Mouse (Mus musculus) ES-Bruce4 (cell line): Measurements from ENCODE around the gene Kctd13. TPM values are rescaled to one million over a fixed set of nuclear protein-coding genes. Genes with fewer than 3 reads are reported as not detected.

Experiments
- H3K27ac ChIP-seq: 2 replicates; pipeline ENCODE4 v1.5.1; 2012; ENCODE audit warnings: low read length, inconsistent platforms; ENCODE audit not compliant: insufficient read depth
- H3K27me3 ChIP-seq: 2 replicates; pipeline ENCODE4 v1.6.1; 2012; ENCODE audit warnings: mild to moderate bottlenecking, low read length, inconsistent platforms; ENCODE audit not compliant: control insufficient read depth, poor library complexity, insufficient read depth, severe bottlenecking
- H3K36me3 ChIP-seq: 2 replicates; pipeline ENCODE4 v1.6.1; 2012; ENCODE audit warnings: inconsistent platforms, mild to moderate bottlenecking, low read length, moderate library complexity; ENCODE audit not compliant: control insufficient read depth, poor library complexity, insufficient read depth, severe bottlenecking
- H3K4me1 ChIP-seq: one replicate; pipeline ENCODE4 v1.8.1; 2011; ENCODE audit warnings: low read length; ENCODE audit not compliant: control insufficient read depth, insufficient read depth
- H3K4me3 ChIP-seq: 2 replicates; pipeline ENCODE4 v1.5.1; 2011; ENCODE audit warnings: low read depth, mild to moderate bottlenecking, low read length
- H3K9ac ChIP-seq: 2 replicates; pipeline ENCODE4 v1.6.1; 2012; ENCODE audit warnings: low read depth, mild to moderate bottlenecking, inconsistent platforms; ENCODE audit not compliant: poor library complexity, severe bottlenecking
- H3K9me3 ChIP-seq: replicated peaks from 2 replicates; pipeline ENCODE4 v1.6.1; 2012; ENCODE audit warnings: mild to moderate bottlenecking, low read length, inconsistent platforms; ENCODE audit not compliant: control insufficient read depth, poor library complexity, insufficient read depth, severe bottlenecking
- CTCF ChIP-seq: IDR thresholded peaks from one replicate; pipeline ENCODE4 v1.8.1; 2011; ENCODE audit warnings: low read depth, low read length
- EP300 ChIP-seq: IDR thresholded peaks from 2 replicates; pipeline ENCODE4 v1.6.1; 2011; ENCODE audit warnings: low read depth, low read length; ENCODE audit not compliant: insufficient read depth
- POLR2A ChIP-seq: IDR thresholded peaks from one replicate; pipeline ENCODE4 v1.8.1; 2011; ENCODE audit warnings: low read length; ENCODE audit not compliant: insufficient read depth
- polyA plus RNA-seq: library from polyadenylated mRNA; stranded (reverse); fragments of >200 nt; gene quantifications from 2 replicates; pipeline ENCODE4 v1.2.4, GENCODE M21; 2011; ENCODE audit warnings: low read depth; ENCODE audit not compliant: missing spikeins, insufficient read depth, insufficient read length

Kctd13 gene
- polyA plus RNA-seq, 1 experiment: 26.8 TPM

GRCm38 (mm10) chr7:126961095-126961494, 32.4 kb downstream of the Kctd13 start:
- Histone ChIP-seq H3K9ac (no peak overlapping the region), H3K4me1 (no peaks in the 10 kb centered on the region), H3K9me3 (no peaks in the 10 kb centered on the region), H3K27ac (no peak overlapping the region), H3K4me3 (no peak overlapping the region), H3K36me3 (no peaks in the 10 kb centered on the region), H3K27me3 (no peaks in the 10 kb centered on the region)
- no peak for TF ChIP-seq EP300
- TF ChIP-seq POLR2A: no peak
- no peak for TF ChIP-seq CTCF

DNA sequence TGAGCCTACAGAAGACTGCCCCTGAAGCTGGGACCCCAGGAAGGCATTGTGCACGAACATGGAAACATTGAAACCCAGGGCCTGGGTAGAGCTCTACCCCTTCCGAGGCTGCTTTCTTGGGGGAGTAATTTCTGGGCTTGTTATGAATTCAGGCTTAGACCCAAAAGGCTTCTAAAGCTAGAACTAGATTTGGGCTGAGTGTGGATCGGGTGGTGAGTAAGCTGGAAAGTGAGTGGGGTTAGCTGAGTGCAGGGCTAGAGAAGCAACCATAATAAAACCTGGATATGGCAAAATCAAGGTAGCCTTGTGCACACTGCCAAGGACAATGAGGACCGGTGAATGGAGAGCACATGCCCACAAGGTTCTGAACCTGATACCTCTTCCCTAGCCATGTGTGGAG, 33.3 kb downstream of the Kctd13 start:
- Histone ChIP-seq H3K9ac (no peak overlapping the region), H3K36me3 (no peaks in the 10 kb centered on the region), H3K4me1 (no peaks in the 10 kb centered on the region), H3K27ac (no peak overlapping the region), H3K27me3 (no peaks in the 10 kb centered on the region), H3K4me3 (no peak overlapping the region), H3K9me3 (no peaks in the 10 kb centered on the region)
- TF ChIP-seq POLR2A: no peak

DNA sequence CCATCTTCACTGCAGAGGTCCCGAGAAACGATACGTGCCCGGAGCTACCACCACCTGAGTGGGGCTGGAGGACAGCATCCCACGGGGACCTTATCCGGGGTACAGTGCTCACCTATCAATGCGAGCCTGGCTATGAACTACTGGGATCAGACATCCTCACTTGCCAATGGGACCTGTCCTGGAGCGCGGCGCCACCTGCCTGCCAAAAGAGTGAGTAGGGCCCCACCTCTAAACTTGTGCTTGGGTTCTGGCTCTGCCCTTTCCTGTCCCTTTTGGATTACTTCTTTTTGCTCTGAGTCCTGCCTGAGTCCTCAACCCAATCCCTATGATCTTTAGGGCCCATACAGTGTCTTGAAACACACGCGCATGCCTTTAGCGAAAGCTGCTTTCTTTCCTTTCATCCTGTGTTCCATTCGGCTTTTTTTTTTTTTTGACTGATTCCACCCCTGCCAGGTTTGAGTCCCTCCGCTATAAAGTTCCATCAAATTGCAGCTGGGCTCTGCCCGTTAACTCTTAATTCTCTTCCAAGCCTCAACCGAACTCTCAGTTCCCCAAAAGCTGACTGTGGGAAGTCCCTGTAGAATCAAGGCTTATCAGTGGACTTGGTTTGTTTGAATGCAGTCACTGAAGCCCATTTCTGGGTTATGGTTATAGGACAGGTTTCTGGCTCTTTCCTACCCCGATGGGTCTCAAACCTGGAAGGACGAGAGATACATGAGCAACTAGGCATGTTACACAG, 35.0 kb downstream of the Kctd13 start:
- H3K27me3 ChIP-seq: no peaks in the 10 kb centered on the region
- 0 out of 2 replicates have a peak overlapping the region, but pooled peaks have one; percentile 24 for H3K9ac ChIP-seq
- peak; percentile 84 for TF ChIP-seq CTCF
- TF ChIP-seq EP300: no peak
- TF ChIP-seq POLR2A: no peak

DNA sequence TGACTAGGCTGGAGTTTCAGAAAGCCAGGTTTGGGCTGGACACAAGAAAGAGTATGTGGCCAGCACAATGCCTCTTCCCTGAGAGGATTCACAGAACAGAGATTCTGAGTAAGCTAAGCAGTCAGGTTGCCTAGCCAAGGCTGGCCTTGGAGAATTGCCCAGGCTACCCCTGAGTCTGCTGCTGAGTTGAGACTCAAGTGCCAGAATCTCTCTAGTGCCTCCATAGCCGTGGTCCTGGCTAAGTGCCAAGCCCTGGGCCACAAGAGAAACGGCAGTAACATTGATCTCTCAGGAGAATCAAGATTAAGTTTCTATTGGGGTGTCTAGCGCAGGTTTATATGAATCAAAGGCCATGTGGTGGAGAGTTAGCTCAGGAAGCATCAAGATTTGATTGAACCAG, 36.9 kb downstream of the Kctd13 start:
- Histone ChIP-seq H3K27me3 (no peaks in the 10 kb centered on the region), H3K9me3 (no peaks in the 10 kb centered on the region), H3K4me1 (no peaks in the 10 kb centered on the region), H3K27ac (no peak overlapping the region), H3K4me3 (no peak overlapping the region), H3K9ac (no peak overlapping the region), H3K36me3 (no peaks in the 10 kb centered on the region)
- TF ChIP-seq EP300 (no peak), CTCF (no peak), POLR2A (no peak)

More for the DNA sequence above, 35.0 kb downstream of the Kctd13 start:
- H3K9me3 ChIP-seq: no peaks in the 10 kb centered on the region
- H3K36me3 ChIP-seq: no peaks in the 10 kb centered on the region
- H3K4me3 ChIP-seq: peak overlapping the region; percentile 45
- H3K27ac ChIP-seq: no peak overlapping the region
- no peaks in the 10 kb centered on the region for H3K4me1 ChIP-seq

- no peaks in the 10 kb centered on the region for H3K4me1 ChIP-seq
- H3K9me3 ChIP-seq: no peaks in the 10 kb centered on the region
- no peak overlapping the region for H3K9ac ChIP-seq
- TF ChIP-seq CTCF (no peak), POLR2A (no peak), EP300 (no peak)
- no peaks in the 10 kb centered on the region for H3K27me3 ChIP-seq
- no peaks in the 10 kb centered on the region for H3K36me3 ChIP-seq
- no peak overlapping the region for H3K4me3 ChIP-seq
- H3K27ac ChIP-seq: no peak overlapping the region
Observed at GRCm38 (mm10) chr7:126967361-126967760, 38.7 kb downstream of the Kctd13 start.

DNA sequence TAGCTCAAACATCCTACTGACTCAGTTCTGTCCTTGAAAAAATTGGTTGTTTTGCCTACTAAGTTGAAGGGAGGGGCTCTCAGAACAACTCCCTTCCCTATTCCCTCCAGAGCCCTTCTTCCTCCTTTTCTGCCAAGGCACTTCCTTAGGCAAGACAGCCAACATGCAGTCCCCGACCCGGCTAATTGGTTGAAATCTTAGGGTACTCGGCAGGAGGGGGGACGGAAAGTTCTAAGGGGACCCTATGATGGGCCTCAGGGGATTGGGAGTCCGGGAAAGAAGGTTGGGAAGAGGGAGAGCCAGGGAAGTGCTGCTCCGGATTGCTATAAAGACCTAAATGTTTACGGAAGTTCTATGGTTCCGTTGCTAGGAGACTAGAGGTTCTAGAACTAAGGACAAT, 46.8 kb downstream of the Kctd13 start:
- Histone ChIP-seq H3K9ac (peak overlapping the region; percentile 29), H3K27me3 (no peaks in the 10 kb centered on the region), H3K9me3 (no peaks in the 10 kb centered on the region), H3K4me3 (peak overlapping the region; percentile 41), H3K4me1 (no peaks in the 10 kb centered on the region), H3K36me3 (peaks cover 14% of the 10 kb centered on the region; the same call in 1 of the 2 replicates), H3K27ac (0 out of 2 replicates have a peak overlapping the region, but pooled peaks have one; percentile 5)
- TF ChIP-seq CTCF (no peak), POLR2A (no peak), EP300 (no peak)
